Mouse (Mus musculus) hindbrain, embryonic 11.5 days (tissue): ENCODE data around the gene Adamts15. TPM values are rescaled to one million over a fixed set of nuclear protein-coding genes. Genes with fewer than 3 reads are reported as not detected.

Source experiments
- ATAC-seq: fragments of 200-750 bp; cut with Nextera tagmentation; 2 replicates; pipeline ENCODE4 v1.8.0; 2017; ENCODE audit warnings: mild to moderate bottlenecking, moderate TSS enrichment, moderate library complexity; ENCODE audit not compliant: low FRiP score
- DNase-seq: peaks from one replicate; pipeline ENCODE4 v3.0.0-alpha.2; 2015; ENCODE audit warnings: low spot score
- H3K27ac ChIP-seq: fragments of 300-500 bp; sonication (generic); 2 replicates; pipeline ENCODE4 v1.5.1; 2014; ENCODE audit warnings: mild to moderate bottlenecking, low read depth, low read length
- H3K27me3 ChIP-seq: fragments of 300-500 bp; sonication (generic); 2 replicates; pipeline ENCODE4 v1.6.1; 2014; ENCODE audit warnings: mild to moderate bottlenecking, low read length, moderate library complexity, mixed read lengths; ENCODE audit not compliant: control insufficient read depth, insufficient read depth
- H3K36me3 ChIP-seq: fragments of 300-500 bp; sonication (generic); 2 replicates; pipeline ENCODE4 v1.6.1; 2014; ENCODE audit warnings: mild to moderate bottlenecking, low read length, moderate library complexity, mixed read lengths; ENCODE audit not compliant: control insufficient read depth, insufficient read depth
- H3K4me1 ChIP-seq: fragments of 300-500 bp; sonication (generic); replicated peaks from 2 replicates; pipeline ENCODE4 v1.6.1; 2014; ENCODE audit warnings: low read length, mixed read lengths; ENCODE audit not compliant: control insufficient read depth, insufficient read depth
- H3K4me2 ChIP-seq: fragments of 300-500 bp; sonication (generic); replicated peaks from 2 replicates; pipeline ENCODE4 v1.6.1; 2014; ENCODE audit warnings: mild to moderate bottlenecking, low read depth, low read length
- H3K4me3 ChIP-seq: fragments of 300-500 bp; sonication (generic); 2 replicates; pipeline ENCODE4 v1.5.1; 2014; ENCODE audit warnings: low read depth, low read length
- H3K9ac ChIP-seq: fragments of 300-500 bp; sonication (generic); 2 replicates; pipeline ENCODE4 v1.6.1; 2014; ENCODE audit warnings: low read depth, low read length
- H3K9me3 ChIP-seq: fragments of 300-500 bp; sonication (generic); 2 replicates; pipeline ENCODE4 v1.6.1; 2016; ENCODE audit warnings: low read length; ENCODE audit not compliant: control insufficient read depth
- WGBS: fragments of 180-500 bp; shearing (Covaris S2); extraction: QIAGEN DNeasy Blood & Tissue Kit; methylation state at CpG from one replicate; pipeline ENCODE4 v1.1.7; 2014; 5-methylcytosine and 5-hydroxymethylcytosine counted together
- polyA plus RNA-seq: library from polyadenylated mRNA; unstranded; fragments of >200 nt; fragmentation: Nextera tagmentation; extraction: Ambion mirVana; gene quantifications from 2 replicates; pipeline ENCODE4 v1.2.1, GENCODE M21; 2014

The Adamts15 gene
- polyA plus RNA-seq, 1 experiment from 2014 or later, result 3.4 TPM

GRCm38 (mm10) chr9:30951461-30951860 lies 29.2 kb upstream of the Adamts15 start:
- Histone ChIP-seq H3K9ac (no peak overlapping the region), H3K27me3 (no peaks in the 10 kb centered on the region), H3K4me1 (no peaks in the 10 kb centered on the region), H3K36me3 (no peaks in the 10 kb centered on the region), H3K4me3 (no peak overlapping the region), H3K4me2 (no peak overlapping the region), H3K9me3 (no peaks in the 10 kb centered on the region), H3K27ac (no peak overlapping the region)
- no peak for ATAC-seq
- WGBS, result 92% methylated on average over 5 of the region's 5 CpGs
- no peak for DNase-seq

DNA sequence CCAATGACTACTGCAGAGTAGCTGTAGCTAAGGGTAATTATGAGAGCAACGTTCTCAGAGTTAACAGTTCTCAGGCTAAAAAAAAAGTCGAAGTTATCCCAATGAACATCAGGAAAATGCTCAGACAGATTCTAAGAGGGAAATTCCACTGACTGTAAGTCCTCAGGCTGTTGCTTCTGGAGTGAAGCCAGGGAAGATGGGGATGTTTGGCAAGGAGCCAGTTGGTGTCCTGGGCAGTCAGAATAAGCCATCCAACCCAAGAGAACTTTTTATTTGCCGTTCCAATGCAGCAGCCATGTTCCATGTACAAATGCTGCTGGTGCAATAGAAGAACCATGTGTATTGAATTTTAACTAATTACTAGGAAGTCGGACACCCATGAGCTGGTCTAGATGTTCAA lies 28.3 kb upstream of the Adamts15 start:
- no peaks in the 10 kb centered on the region for H3K27me3 ChIP-seq
- H3K27ac ChIP-seq, result no peak overlapping the region
- no peak overlapping the region for H3K9ac ChIP-seq
- H3K4me1 ChIP-seq, result no peaks in the 10 kb centered on the region
- 92% methylated on average over 4 of the region's 4 CpGs for WGBS
- H3K4me2 ChIP-seq, result no peak overlapping the region
- no peak for ATAC-seq
- H3K36me3 ChIP-seq, result no peaks in the 10 kb centered on the region
- H3K9me3 ChIP-seq, result no peaks in the 10 kb centered on the region
- DNase-seq, result no peak
- H3K4me3 ChIP-seq, result no peak overlapping the region

DNA sequence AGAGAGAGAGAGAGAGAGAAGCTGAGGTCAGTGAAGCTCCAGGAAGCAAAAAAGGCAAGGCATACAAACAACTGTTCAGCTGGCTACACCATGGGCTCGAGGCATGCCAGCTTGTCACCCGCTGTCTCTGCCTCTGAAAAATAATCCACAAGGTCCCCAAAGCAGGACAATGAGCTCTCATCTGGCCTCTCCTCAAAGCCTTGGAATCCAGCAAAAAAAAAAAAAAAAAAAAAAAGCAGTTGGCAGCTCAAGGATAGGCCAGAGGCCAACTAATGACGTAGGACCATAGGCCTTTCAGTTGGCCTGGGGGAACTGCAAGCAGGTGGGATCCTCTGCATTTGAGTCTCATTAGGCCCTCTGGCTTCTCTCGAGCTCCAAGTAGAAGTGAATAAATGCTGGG lies 27.7 kb upstream of the Adamts15 start:
- 89% methylated on average over 4 of the region's 4 CpGs for WGBS
- H3K9ac ChIP-seq, result no peak overlapping the region

DNA sequence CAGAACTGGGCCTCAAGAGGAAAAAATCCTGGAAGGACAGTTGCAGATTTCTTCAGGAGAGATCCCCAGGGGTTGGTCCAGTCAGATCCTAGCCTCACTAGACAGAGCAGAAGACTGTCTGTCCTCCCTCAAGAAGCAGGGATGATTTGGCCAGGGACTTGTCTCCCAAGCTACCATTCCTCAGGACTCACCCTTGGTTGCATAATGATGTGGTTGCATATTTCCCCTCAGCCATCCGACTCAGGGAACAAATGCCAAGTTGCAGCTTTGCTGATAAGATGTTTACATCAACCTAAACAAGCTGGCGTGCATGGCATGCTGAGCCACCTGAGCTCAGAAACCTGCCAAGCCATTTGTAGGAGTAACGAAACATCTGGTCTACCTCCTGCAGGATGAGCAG lies 27.2 kb upstream of the Adamts15 start:
- no peaks in the 10 kb centered on the region for H3K36me3 ChIP-seq
- no peak overlapping the region for H3K4me2 ChIP-seq
- 91% methylated on average over 3 of the region's 3 CpGs for WGBS
- H3K4me3 ChIP-seq, result no peak overlapping the region
- H3K4me1 ChIP-seq, result no peaks in the 10 kb centered on the region
- peaks cover 5% of the 10 kb centered on the region for H3K27me3 ChIP-seq
- DNase-seq (no peak), ATAC-seq (no peak)
- H3K27ac ChIP-seq, result no peak overlapping the region
- no peak overlapping the region for H3K9ac ChIP-seq
- no peaks in the 10 kb centered on the region for H3K9me3 ChIP-seq

More for the DNA sequence above, 27.7 kb upstream of the Adamts15 start:
- no peaks in the 10 kb centered on the region for H3K4me1 ChIP-seq
- H3K4me2 ChIP-seq, result no peak overlapping the region
- H3K27me3 ChIP-seq, result no peaks in the 10 kb centered on the region; the same call in 1 of the 2 replicates
- ATAC-seq, result no peak
- DNase-seq, result no peak
- no peak overlapping the region for H3K27ac ChIP-seq
- no peak overlapping the region for H3K4me3 ChIP-seq
- H3K36me3 ChIP-seq, result no peaks in the 10 kb centered on the region
- H3K9me3 ChIP-seq, result no peaks in the 10 kb centered on the region

- WGBS, result 64% methylated on average over 1 of the region's 1 CpGs
- H3K9ac ChIP-seq, result no peak overlapping the region
- H3K4me3 ChIP-seq, result no peak overlapping the region
- no peaks in the 10 kb centered on the region for H3K9me3 ChIP-seq
- ATAC-seq (no peak), DNase-seq (no peak)
- H3K27ac ChIP-seq, result no peak overlapping the region
- no peak overlapping the region for H3K4me2 ChIP-seq
- no peaks in the 10 kb centered on the region for H3K36me3 ChIP-seq
- H3K4me1 ChIP-seq, result no peaks in the 10 kb centered on the region
- peaks cover 34% of the 10 kb centered on the region for H3K27me3 ChIP-seq
These were observed 23.0 kb upstream of the Adamts15 start for GRCm38 (mm10) chr9:30945276-30945675.

- WGBS, result 19% methylated on average over 1 of the region's 1 CpGs
- H3K9me3 ChIP-seq, result no peaks in the 10 kb centered on the region
- no peaks in the 10 kb centered on the region for H3K4me1 ChIP-seq
- no peak overlapping the region for H3K9ac ChIP-seq
- H3K27me3 ChIP-seq, result peaks cover 34% of the 10 kb centered on the region
- no peak overlapping the region for H3K27ac ChIP-seq
- H3K4me2 ChIP-seq, result no peak overlapping the region
- H3K36me3 ChIP-seq, result no peaks in the 10 kb centered on the region
- DNase-seq, result no peak
- H3K4me3 ChIP-seq, result no peak overlapping the region
- ATAC-seq, result no peak
These were observed 22.0 kb upstream of the Adamts15 start for GRCm38 (mm10) chr9:30944234-30944633.

GRCm38 (mm10) chr9:30943341-30943740 lies 21.1 kb upstream of the Adamts15 start:
- no peak overlapping the region for H3K27ac ChIP-seq
- H3K4me2 ChIP-seq, result peak overlapping the region; percentile 98
- 2% methylated on average over 14 of the region's 14 CpGs for WGBS
- H3K9ac ChIP-seq, result peak overlapping the region; percentile 61
- peak overlapping the region; percentile 56 for H3K4me3 ChIP-seq
- ATAC-seq (peak; percentile 5), DNase-seq (no peak)
- H3K4me1 ChIP-seq, result no peaks in the 10 kb centered on the region
- H3K36me3 ChIP-seq, result no peaks in the 10 kb centered on the region
- peaks cover 34% of the 10 kb centered on the region for H3K27me3 ChIP-seq
- no peaks in the 10 kb centered on the region for H3K9me3 ChIP-seq

DNA sequence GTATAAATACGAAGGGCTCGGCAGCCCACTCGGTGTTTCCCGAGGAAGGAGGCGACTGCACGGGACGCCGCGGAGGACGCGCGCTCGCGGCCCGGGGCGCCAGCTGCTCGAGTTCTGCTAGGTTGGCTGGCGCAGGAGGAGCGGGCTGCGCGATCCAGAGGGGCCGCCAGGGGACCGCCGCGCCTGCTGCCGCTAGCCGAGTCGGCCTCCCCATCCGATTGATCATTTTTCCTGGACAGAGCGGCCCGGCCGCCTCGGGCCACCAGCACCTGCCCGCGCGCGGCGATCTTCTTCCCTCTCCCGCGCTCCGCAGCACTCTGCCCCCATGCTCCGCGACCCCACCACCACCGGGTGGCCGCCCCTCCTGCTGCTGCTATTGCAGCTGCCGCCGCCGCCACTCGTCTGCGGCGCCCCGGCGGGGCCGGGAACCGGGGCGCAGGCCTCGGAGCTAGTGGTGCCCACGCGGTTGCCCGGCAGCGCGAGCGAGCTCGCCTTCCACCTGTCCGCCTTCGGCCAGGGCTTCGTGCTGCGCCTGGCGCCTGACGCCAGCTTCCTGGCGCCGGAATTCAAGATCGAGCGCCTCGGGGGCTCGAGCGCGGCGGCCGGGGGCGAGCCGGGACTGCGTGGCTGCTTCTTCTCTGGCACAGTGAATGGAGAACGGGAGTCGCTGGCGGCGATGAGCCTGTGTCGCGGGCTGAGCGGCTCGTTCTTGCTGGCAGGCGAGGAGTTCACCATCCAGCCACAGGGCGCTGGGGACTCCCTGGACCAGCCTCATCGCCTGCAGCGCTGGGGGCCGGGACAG lies 20.5 kb upstream of the Adamts15 start, which contains the start of gene Adamts8:
Adamts8 (plus strand) TSS at position 51 of the 802 bp plus-strand sequence.
- Histone ChIP-seq H3K9me3 (no peaks in the 10 kb centered on the region), H3K36me3 (no peaks in the 10 kb centered on the region), H3K4me3 (peak within 1 kb of the TSS; percentile 56), H3K9ac (peak within 1 kb of the TSS; percentile 61), H3K4me2 (peak within 1 kb of the TSS; percentile 98), H3K27me3 (peaks cover 34% of the 10 kb centered on the region), H3K4me1 (no peaks in the 10 kb centered on the region), H3K27ac (peak within 1 kb of the TSS; percentile 20; the same call in 1 of the 2 replicates)
- DNase-seq (peak; percentile 84), ATAC-seq (peak; percentile 91)
- WGBS, result under 1% methylated on average over 78 of the region's 96 CpGs

DNA sequence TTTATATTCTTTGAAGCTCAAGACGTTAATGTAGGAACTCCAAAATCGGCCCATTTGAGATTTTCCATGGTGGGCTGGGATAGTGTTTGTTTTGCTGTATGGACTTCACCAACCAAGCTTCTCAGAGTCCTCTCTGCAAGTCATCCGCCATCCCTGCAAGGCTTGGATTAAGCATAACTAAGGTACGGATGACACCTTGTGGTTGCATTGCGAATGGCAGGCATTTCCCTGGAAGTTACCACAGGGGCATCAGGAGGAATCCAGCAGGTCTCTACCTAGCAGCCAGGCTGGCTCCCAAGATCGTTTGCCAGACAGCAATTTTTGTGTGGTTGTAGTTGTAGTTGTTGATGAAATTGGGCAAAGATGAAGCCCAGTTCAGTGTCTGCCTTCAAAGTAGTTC lies 18.1 kb upstream of the Adamts15 start:
- no peak overlapping the region for H3K27ac ChIP-seq
- DNase-seq (peak; percentile 94), ATAC-seq (no peak)
- no peaks in the 10 kb centered on the region for H3K9me3 ChIP-seq
- H3K27me3 ChIP-seq, result peaks cover 34% of the 10 kb centered on the region
- H3K4me3 ChIP-seq, result no peak overlapping the region
- H3K4me1 ChIP-seq, result no peaks in the 10 kb centered on the region
- no peak overlapping the region for H3K9ac ChIP-seq
- no peaks in the 10 kb centered on the region for H3K36me3 ChIP-seq
- 5% methylated on average over 6 of the region's 6 CpGs for WGBS
- no peak overlapping the region for H3K4me2 ChIP-seq
